Mouse (Mus musculus): ENCODE data around the gene Pdhb. TPM values are rescaled to one million over a fixed set of nuclear protein-coding genes. Genes with fewer than 3 reads are reported as not detected.

Pdhb gene
- polyA plus RNA-seq, 1 experiment from 2014 or later, result 184 TPM

DNA sequence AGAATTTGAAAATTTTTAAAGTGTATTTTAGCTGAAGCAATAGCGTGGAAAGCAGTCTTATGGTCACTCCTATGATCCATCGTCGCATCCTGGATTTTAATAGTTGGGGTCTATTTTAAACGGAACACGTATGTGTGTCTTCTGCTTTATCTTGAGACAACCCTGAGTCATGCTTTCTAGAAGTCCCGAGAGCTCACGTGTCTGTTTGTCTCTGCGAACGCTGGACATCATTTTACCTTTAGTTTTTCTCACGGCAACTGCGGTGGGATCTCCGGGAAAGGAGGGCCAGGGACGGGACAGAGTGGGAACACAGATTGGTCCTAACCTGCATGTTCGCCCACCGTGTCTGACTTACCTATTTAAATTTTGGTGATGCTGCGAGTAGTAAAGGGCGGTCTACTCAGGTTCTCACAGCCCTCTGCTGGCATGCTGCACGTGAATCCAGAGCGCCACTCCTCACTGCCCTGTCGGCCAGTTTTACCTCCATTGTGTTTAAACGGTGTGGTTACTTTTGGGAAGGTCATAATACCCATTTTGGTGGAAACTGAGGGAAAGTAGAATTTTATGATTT is 42.5 kb upstream of the Pdhb start:
- Histone ChIP-seq H3K9me3 (ENCODE audit: control insufficient read depth, low read length) (no peaks in the 10 kb centered on the region), H3K9ac (ENCODE audit: low read length) (no peak overlapping the region; the same call in 1 of the 2 replicates), H3K27me3 (replicated peaks; ENCODE audit: control insufficient read depth, insufficient read depth, low read length) (no peaks in the 10 kb centered on the region), H3K36me3 (ENCODE audit: control insufficient read depth, insufficient read depth, low read length) (no peaks in the 10 kb centered on the region), H3K4me2 (ENCODE audit: low read length) (peak overlapping the region; percentile 84), H3K27ac (ENCODE audit: low read depth) (no peak overlapping the region), H3K4me3 (ENCODE audit: low read depth, low read length) (peak overlapping the region; percentile 65), H3K4me1 (replicated peaks; ENCODE audit: control insufficient read depth, insufficient read depth, low read length) (peaks cover 10% of the 10 kb centered on the region)
- DNase-seq (ENCODE audit: low spot score) (no peak), ATAC-seq (replicated peaks; ENCODE audit: low FRiP score, low TSS enrichment, low read depth) (no peak)
- WGBS, result 21% methylated on average over 21 of the region's 21 CpGs

DNA sequence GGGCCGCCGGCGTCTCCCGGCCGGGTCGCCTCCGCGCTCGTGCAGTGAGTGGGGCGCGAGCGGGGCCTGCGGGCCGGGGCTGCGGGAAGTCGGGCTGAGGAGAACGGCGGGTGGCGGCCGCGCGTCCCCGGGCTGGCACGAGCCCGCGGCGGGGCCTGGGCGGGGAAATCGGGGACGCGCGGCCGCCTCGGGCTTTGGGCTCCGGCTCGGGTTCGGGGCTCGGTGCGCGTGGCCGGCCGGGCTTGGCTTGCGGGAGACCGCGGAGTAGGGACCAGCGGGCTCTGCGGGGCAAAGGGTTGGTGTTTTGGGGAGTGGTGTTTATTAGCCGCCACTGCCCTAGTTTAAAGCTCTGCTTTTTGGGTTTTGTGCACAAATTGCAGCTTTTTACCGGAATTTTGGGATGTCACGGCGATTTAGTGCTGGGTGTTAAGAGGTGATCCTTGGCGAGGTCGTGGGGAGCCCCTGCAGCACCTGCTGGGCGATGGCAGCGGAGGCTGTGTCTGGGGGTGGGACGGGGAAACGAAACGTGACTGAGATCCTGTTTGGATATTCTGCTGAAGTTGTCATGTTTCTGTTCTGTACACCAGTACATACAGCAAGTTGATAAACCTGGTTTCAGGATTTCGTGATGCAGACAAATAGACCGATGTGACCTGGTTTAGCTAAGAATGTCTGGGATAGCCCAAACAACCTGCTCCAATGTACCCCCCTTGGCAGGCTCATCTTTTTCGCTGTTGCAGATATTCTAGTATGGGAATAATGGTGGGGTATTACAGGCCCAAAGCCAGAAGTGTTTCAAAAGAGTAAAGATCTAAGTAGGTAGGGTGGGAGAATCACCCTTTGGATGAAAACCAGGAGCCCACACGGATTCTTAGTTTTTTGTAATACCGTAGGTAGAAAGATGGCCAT is 41.7 kb upstream of the Pdhb start:
- no peaks in the 10 kb centered on the region for H3K27me3 ChIP-seq (replicated peaks; ENCODE audit: control insufficient read depth, insufficient read depth, low read length)
- no peaks in the 10 kb centered on the region for H3K9me3 ChIP-seq (ENCODE audit: control insufficient read depth, low read length)
- peak overlapping the region; percentile 84 for H3K4me2 ChIP-seq (ENCODE audit: low read length)
- H3K4me3 ChIP-seq (ENCODE audit: low read depth, low read length), result peak overlapping the region; percentile 65
- WGBS, result 3% methylated on average over 53 of the region's 63 CpGs
- H3K36me3 ChIP-seq (ENCODE audit: control insufficient read depth, insufficient read depth, low read length), result no peaks in the 10 kb centered on the region
- H3K27ac ChIP-seq (ENCODE audit: low read depth), result peak overlapping the region; percentile 81
- peaks cover 10% of the 10 kb centered on the region for H3K4me1 ChIP-seq (replicated peaks; ENCODE audit: control insufficient read depth, insufficient read depth, low read length)
- peak; percentile 82 for ATAC-seq (replicated peaks; ENCODE audit: low FRiP score, low TSS enrichment, low read depth)
- peak; percentile 84 for DNase-seq (ENCODE audit: low spot score)
- H3K9ac ChIP-seq (ENCODE audit: low read length), result peak overlapping the region; percentile 77

DNA sequence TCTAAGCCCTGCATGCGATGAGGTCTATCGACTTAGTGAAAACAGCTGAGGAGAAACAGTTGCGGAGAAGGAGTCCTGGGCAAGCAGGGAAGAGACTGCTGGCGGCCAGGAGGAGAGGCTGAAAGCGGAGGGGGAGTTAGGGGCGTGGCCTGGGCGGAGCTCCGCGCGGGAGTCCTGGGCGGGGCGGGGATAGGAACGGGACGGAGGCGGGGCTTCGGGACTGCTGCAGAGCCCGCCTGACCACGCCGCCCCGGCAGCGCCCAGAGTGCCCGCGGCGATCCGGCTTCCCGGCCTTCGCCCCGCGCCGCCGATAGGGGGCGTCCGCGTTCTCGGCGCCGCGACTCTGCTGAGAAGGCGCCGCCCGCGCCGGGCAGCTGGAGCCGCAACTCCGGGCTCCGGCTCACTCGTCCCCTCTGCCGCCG is 41.0 kb upstream of the Pdhb start, which contains the start of gene Kctd6:
Kctd6 (plus strand) TSS at position 338 of the 422 bp plus-strand sequence.
- H3K4me1 ChIP-seq (replicated peaks; ENCODE audit: control insufficient read depth, insufficient read depth, low read length), result peaks cover 10% of the 10 kb centered on the region
- peak; percentile 96 for ATAC-seq (replicated peaks; ENCODE audit: low FRiP score, low TSS enrichment, low read depth)
- no peaks in the 10 kb centered on the region for H3K36me3 ChIP-seq (ENCODE audit: control insufficient read depth, insufficient read depth, low read length)
- DNase-seq (ENCODE audit: low spot score), result peak; percentile 99
- no peaks in the 10 kb centered on the region for H3K9me3 ChIP-seq (ENCODE audit: control insufficient read depth, low read length)
- H3K27me3 ChIP-seq (replicated peaks; ENCODE audit: control insufficient read depth, insufficient read depth, low read length), result no peaks in the 10 kb centered on the region
- WGBS, result under 1% methylated on average over 32 of the region's 49 CpGs
- H3K4me3 ChIP-seq (ENCODE audit: low read depth, low read length), result peak within 1 kb of the TSS; percentile 65
- peak within 1 kb of the TSS; percentile 84 for H3K4me2 ChIP-seq (ENCODE audit: low read length)
- H3K27ac ChIP-seq (ENCODE audit: low read depth), result peak within 1 kb of the TSS; percentile 81
- H3K9ac ChIP-seq (ENCODE audit: low read length), result peak within 1 kb of the TSS; percentile 77

DNA sequence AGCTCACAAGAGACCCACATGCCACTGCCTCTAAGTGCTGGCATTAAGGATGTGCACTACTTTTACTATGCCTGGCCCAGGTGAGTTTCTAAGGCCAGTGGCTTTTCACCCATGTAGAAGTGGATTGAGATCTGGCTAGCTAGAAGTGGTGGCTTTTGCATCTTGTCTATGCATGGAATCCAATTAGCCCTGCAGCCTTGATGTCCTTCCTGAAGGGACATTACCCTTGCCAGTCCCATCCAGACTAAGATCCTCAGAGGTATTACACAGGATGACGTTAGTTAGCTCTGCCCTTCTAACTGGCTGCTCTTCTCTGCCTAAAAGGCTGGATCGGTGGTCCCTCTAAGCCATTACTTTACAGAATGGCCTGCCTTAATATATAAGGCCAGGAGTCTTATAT is 40.2 kb upstream of the Pdhb start:
- Histone ChIP-seq H3K4me1 (replicated peaks; ENCODE audit: control insufficient read depth, insufficient read depth, low read length) (peaks cover 10% of the 10 kb centered on the region), H3K9ac (ENCODE audit: low read length) (no peak overlapping the region)
- 75% methylated on average over 2 of the region's 2 CpGs for WGBS

DNA sequence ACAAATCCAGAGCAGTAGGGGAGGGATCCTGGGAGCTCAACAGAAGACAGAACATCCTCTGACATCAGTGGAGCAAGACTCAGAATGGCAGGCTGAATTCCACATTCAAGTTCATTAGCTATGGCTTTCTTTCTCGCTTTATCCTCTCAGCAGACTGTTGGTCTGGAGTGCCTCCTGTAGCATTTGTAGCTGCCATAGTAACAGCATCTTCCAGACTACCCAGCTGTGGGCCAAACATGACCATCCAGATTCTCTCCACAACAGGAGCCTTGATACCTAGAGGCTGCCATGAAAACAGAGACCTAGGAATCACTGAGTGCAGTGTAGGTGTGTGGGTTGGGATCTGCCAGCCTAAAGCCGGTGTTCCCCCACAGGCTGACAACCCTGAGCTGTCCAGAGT is 37.1 kb upstream of the Pdhb start:
- no peak overlapping the region for H3K4me2 ChIP-seq (ENCODE audit: low read length)
- no peaks in the 10 kb centered on the region for H3K27me3 ChIP-seq (replicated peaks; ENCODE audit: control insufficient read depth, insufficient read depth, low read length)
- H3K27ac ChIP-seq (ENCODE audit: low read depth), result no peak overlapping the region
- H3K36me3 ChIP-seq (ENCODE audit: control insufficient read depth, insufficient read depth, low read length), result no peaks in the 10 kb centered on the region
- no peak overlapping the region for H3K9ac ChIP-seq (ENCODE audit: low read length)
- DNase-seq (ENCODE audit: low spot score), result no peak
- peaks cover 2% of the 10 kb centered on the region; the same call in 1 of the 2 replicates for H3K4me1 ChIP-seq (replicated peaks; ENCODE audit: control insufficient read depth, insufficient read depth, low read length)
- no peaks in the 10 kb centered on the region for H3K9me3 ChIP-seq (ENCODE audit: control insufficient read depth, low read length)
- 87% methylated on average over 2 of the region's 2 CpGs for WGBS
- no peak overlapping the region for H3K4me3 ChIP-seq (ENCODE audit: low read depth, low read length)
- no peak for ATAC-seq (replicated peaks; ENCODE audit: low FRiP score, low TSS enrichment, low read depth)

More for the DNA sequence above, 40.2 kb upstream of the Pdhb start:
- DNase-seq (ENCODE audit: low spot score) (no peak), ATAC-seq (replicated peaks; ENCODE audit: low FRiP score, low TSS enrichment, low read depth) (no peak)
- Histone ChIP-seq H3K36me3 (ENCODE audit: control insufficient read depth, insufficient read depth, low read length) (no peaks in the 10 kb centered on the region), H3K27ac (ENCODE audit: low read depth) (no peak overlapping the region), H3K4me3 (ENCODE audit: low read depth, low read length) (no peak overlapping the region), H3K27me3 (replicated peaks; ENCODE audit: control insufficient read depth, insufficient read depth, low read length) (no peaks in the 10 kb centered on the region), H3K4me2 (ENCODE audit: low read length) (no peak overlapping the region), H3K9me3 (ENCODE audit: control insufficient read depth, low read length) (no peaks in the 10 kb centered on the region)

DNA sequence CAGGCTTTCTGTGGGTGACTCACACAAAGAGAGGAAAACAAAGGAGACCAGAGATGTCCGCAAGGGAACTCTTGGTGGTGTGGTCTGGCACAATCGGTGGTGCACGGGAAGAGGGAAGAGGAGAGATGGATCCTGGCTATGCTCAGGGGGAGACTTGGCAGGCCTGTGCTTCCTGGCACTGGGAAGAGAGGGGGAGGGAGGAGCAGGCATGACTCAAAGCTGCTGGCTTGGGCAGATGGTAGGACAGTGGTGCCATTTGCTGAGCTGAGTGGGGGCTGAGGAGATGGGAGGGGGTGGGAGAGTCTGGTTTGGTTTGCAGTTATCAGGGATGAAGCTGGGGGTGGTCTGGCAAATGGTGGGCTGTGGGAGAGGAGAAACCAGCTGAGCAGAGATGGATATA is 36.1 kb upstream of the Pdhb start:
- 56% methylated on average over 3 of the region's 3 CpGs for WGBS
- no peak overlapping the region for H3K4me2 ChIP-seq (ENCODE audit: low read length)
- no peaks in the 10 kb centered on the region for H3K4me1 ChIP-seq (replicated peaks; ENCODE audit: control insufficient read depth, insufficient read depth, low read length)
- no peak for DNase-seq (ENCODE audit: low spot score)
- no peak overlapping the region for H3K4me3 ChIP-seq (ENCODE audit: low read depth, low read length)
- H3K9ac ChIP-seq (ENCODE audit: low read length), result no peak overlapping the region
- no peaks in the 10 kb centered on the region for H3K27me3 ChIP-seq (replicated peaks; ENCODE audit: control insufficient read depth, insufficient read depth, low read length)
- H3K27ac ChIP-seq (ENCODE audit: low read depth), result no peak overlapping the region
- no peaks in the 10 kb centered on the region for H3K9me3 ChIP-seq (ENCODE audit: control insufficient read depth, low read length)
- H3K36me3 ChIP-seq (ENCODE audit: control insufficient read depth, insufficient read depth, low read length), result no peaks in the 10 kb centered on the region
- no peak for ATAC-seq (replicated peaks; ENCODE audit: low FRiP score, low TSS enrichment, low read depth)

DNA sequence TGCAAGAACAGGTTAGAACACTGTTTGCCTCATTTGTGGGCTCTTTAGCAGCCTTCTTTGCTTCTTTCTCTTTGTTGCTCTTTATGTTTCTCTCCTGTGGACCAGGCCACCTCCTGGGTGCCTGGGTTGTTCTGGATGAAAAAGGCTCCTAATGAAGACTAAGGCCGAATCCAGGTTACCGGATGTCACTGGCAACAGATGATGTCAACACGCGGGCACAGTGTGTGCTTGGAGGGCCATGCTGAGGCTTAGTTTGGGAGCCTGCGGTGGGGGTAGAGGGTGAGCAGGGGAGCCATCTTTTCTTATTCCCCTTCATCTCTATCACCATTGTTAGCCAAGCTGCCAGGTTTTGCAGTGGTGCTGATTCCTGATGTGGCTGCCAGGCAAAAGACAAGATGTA is 34.7 kb upstream of the Pdhb start:
- H3K4me3 ChIP-seq (ENCODE audit: low read depth, low read length), result no peak overlapping the region
- no peaks in the 10 kb centered on the region for H3K36me3 ChIP-seq (ENCODE audit: control insufficient read depth, insufficient read depth, low read length)
- H3K4me1 ChIP-seq (replicated peaks; ENCODE audit: control insufficient read depth, insufficient read depth, low read length), result no peaks in the 10 kb centered on the region
- WGBS, result 83% methylated on average over 5 of the region's 5 CpGs
- no peak overlapping the region for H3K9ac ChIP-seq (ENCODE audit: low read length)
- H3K27ac ChIP-seq (ENCODE audit: low read depth), result no peak overlapping the region
- H3K27me3 ChIP-seq (replicated peaks; ENCODE audit: control insufficient read depth, insufficient read depth, low read length), result no peaks in the 10 kb centered on the region
- no peak for ATAC-seq (replicated peaks; ENCODE audit: low FRiP score, low TSS enrichment, low read depth)
- no peaks in the 10 kb centered on the region for H3K9me3 ChIP-seq (ENCODE audit: control insufficient read depth, low read length)
- H3K4me2 ChIP-seq (ENCODE audit: low read length), result no peak overlapping the region
- no peak for DNase-seq (ENCODE audit: low spot score)

DNA sequence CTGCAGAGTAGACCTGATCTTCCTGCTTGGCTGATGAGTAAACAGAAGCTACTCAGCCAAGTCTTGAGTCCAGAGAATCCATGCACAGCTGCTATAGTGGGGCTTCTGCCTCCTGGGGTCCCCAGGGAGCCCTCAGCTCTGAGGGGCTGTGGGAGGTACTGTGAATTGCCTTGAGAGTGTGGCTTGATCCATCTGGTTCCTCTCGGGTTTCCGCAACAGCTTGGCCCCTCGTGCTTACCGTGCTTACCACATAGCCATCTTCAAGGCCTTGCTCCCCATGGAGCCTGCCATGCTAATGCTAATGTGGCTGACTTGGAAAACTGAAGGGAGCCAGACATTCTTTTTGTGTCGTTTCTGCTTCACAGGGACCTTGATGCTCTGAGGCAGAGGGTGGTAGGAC is 34.3 kb upstream of the Pdhb start:
- 31% methylated on average over 5 of the region's 5 CpGs for WGBS
- Histone ChIP-seq H3K4me2 (ENCODE audit: low read length) (no peak overlapping the region), H3K36me3 (ENCODE audit: control insufficient read depth, insufficient read depth, low read length) (no peaks in the 10 kb centered on the region), H3K4me1 (replicated peaks; ENCODE audit: control insufficient read depth, insufficient read depth, low read length) (no peaks in the 10 kb centered on the region), H3K27me3 (replicated peaks; ENCODE audit: control insufficient read depth, insufficient read depth, low read length) (no peaks in the 10 kb centered on the region), H3K9ac (ENCODE audit: low read length) (no peak overlapping the region), H3K9me3 (ENCODE audit: control insufficient read depth, low read length) (no peaks in the 10 kb centered on the region), H3K4me3 (ENCODE audit: low read depth, low read length) (no peak overlapping the region), H3K27ac (ENCODE audit: low read depth) (no peak overlapping the region)
- DNase-seq (ENCODE audit: low spot score) (no peak), ATAC-seq (replicated peaks; ENCODE audit: low FRiP score, low TSS enrichment, low read depth) (no peak)

Measured in intestine, embryonic 14.5 days (tissue).